Mouse (Mus musculus): ENCODE measurements around the gene Mcam. TPM values are rescaled to one million over a fixed set of nuclear protein-coding genes. Genes with fewer than 3 reads are reported as not detected.
A peak's percentile ranks its signal among the peaks of the same experiment; 100 is the strongest.

Mcam gene
- total and polyA plus RNA-seq, 2 experiments from 2014 or later, result 4.4 to 14.6 TPM

DNA sequence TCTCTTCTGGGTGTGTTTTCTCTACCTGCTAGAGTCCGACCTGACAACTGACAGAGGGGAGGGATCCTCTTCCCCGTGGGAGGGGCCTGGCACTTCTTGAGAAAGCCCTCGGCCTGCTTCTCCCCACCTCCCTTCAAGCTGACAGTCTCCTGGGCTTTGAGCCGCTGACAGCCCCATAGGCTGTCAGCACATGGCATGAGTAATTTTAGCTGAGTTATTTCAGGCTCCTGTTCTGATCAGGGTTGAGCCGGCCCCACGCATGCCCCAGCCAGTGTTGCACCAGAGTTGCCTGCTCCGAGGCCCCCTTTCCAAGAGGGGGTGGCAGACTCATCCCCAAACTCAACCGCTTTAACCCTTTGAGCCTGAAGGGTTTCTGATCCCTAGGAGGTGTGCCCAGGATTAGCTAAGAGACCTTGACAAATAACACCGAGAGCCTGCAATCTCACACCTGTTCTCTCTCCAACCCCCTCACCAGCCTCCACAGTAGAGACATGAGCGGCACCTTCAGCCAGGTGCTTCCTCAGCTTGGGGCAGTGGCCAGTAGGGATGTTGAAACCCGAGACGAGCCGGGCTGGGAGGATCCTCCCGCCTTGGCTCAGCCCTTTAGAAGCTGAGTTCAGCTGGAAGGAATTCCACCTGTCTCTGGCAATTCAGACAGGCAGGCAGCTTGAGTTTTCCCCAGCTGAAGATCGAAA lies 46.4 kb upstream of the Mcam start:
- Histone ChIP-seq H3K9ac (replicated peaks; ENCODE audit: low read length, poor library complexity, severe bottlenecking) (no peak overlapping the region), H3K27ac (ENCODE audit: low read depth, low read length) (no peak overlapping the region), H3K4me2 (ENCODE audit: low read depth, low read length, poor library complexity, severe bottlenecking) (no peak overlapping the region), H3K4me3 (ENCODE audit: low read depth, low read length) (no peak overlapping the region), H3K9me3 (ENCODE audit: low read length) (no peaks in the 10 kb centered on the region), H3K36me3 (ENCODE audit: insufficient read depth, low read length) (no peaks in the 10 kb centered on the region), H3K4me1 (ENCODE audit: insufficient read depth, low read length) (peaks cover 19% of the 10 kb centered on the region; the same call in 1 of the 2 replicates), H3K27me3 (ENCODE audit: insufficient read depth, low read length) (peaks cover 16% of the 10 kb centered on the region)
- no peak for TF ChIP-seq CTCF (IDR thresholded peaks at IDR 0.05)
- ATAC-seq (ENCODE audit: low FRiP score), result no peak
- no peak for DNase-seq (ENCODE audit: low spot score)
- WGBS, result 20% methylated on average over 15 of the region's 15 CpGs

DNA sequence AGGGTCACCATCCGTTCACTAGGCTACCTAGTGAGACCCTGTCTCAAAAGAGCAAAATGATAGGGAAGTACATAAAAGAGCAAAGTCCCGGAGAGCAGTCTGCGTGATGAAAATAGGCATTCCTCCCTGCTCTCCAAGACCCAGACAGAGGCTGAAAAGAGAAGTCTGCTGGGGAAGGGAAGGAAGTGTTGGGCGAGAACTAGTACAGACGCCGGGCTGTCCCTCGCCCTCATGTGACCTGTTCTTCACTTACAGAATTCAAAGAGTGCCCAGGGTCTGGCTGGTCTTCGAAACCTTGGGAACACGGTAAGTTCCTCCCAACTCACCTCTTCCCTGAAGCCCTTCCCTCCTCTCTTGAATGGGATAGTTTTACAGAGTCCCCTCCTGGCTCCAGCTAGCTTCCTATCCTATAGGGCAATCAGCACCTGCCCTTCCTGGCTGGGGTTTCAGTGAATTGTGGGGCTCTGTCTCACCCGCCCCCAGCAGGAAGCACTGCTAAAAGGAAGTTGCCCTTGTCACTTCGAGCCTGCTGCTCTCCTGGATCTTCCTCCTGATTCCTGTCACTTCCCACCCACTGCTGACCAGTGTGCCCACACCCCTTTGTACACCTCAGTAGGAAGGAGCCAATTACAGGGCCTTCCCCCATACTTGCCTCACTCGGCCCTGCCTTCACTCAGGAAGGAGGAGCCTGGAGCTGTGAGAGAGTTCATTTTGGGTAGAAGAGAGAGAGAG lies 45.2 kb upstream of the Mcam start:
- Histone ChIP-seq H3K27me3 (ENCODE audit: insufficient read depth, low read length) (peaks cover 11% of the 10 kb centered on the region), H3K4me2 (ENCODE audit: low read depth, low read length, poor library complexity, severe bottlenecking) (no peak overlapping the region), H3K9ac (replicated peaks; ENCODE audit: low read length, poor library complexity, severe bottlenecking) (no peak overlapping the region), H3K27ac (ENCODE audit: low read depth, low read length) (no peak overlapping the region), H3K4me1 (ENCODE audit: insufficient read depth, low read length) (peaks cover 13% of the 10 kb centered on the region; the same call in 1 of the 2 replicates), H3K36me3 (ENCODE audit: insufficient read depth, low read length) (no peaks in the 10 kb centered on the region), H3K9me3 (ENCODE audit: low read length) (no peaks in the 10 kb centered on the region), H3K4me3 (ENCODE audit: low read depth, low read length) (no peak overlapping the region)
- 75% methylated on average over 12 of the region's 12 CpGs for WGBS
- ATAC-seq (ENCODE audit: low FRiP score) (no peak), DNase-seq (ENCODE audit: low spot score) (no peak)
- TF ChIP-seq CTCF (IDR thresholded peaks at IDR 0.05), result no peak

DNA sequence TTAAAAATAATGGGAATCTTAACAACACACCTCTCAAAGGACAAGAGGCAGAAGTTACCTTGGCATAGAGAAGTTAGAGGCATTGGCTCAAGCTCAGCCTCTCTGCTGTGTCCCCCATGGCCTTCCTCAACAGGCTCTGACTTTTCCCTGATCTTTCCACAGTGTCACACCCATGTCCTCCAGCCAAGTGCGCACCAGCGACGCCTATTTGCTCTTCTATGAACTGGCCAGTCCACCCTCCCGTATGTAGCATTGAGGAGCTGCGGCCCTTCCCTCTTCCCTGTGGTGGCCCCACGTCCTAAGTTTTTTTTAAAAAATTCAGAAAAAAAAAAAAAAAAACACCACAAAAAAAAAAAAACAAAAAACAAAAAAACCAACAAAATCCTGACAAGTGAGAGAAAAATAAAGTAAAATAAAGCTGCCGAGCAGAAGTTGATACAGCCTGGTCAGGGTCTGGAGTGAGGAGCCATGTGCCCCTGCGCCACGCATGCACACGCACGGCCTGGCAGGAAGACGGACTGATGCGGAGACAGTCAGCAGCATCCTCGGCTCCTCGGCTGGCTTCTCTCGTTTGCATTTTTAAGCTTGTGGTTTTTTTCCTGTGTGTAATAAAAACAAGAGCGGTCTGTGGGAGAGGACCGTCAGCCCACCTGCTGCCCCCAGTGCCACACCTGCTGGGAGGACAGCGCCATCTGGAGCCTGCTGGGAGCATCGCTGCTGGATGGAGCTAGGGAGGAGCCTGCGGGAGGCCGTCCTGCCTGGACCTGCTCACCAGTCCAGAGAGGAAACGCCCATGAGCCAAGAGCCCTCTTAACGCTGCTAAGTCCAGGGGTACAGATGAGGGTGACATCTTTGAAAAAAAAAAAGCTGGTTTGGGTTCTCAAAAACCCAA lies 40.4 kb upstream of the Mcam start:
- H3K9me3 ChIP-seq (ENCODE audit: low read length), result no peaks in the 10 kb centered on the region
- H3K9ac ChIP-seq (replicated peaks; ENCODE audit: low read length, poor library complexity, severe bottlenecking), result no peak overlapping the region
- peak overlapping the region; percentile 18; the same call in 1 of the 2 replicates for H3K4me3 ChIP-seq (ENCODE audit: low read depth, low read length)
- H3K4me1 ChIP-seq (ENCODE audit: insufficient read depth, low read length), result peaks cover 6% of the 10 kb centered on the region; the same call in 1 of the 2 replicates
- H3K27me3 ChIP-seq (ENCODE audit: insufficient read depth, low read length), result no peaks in the 10 kb centered on the region; the same call in 1 of the 2 replicates
- TF ChIP-seq CTCF (IDR thresholded peaks at IDR 0.05), result peak; percentile 89
- H3K27ac ChIP-seq (ENCODE audit: low read depth, low read length), result no peak overlapping the region
- peak; percentile 53; the same call in 1 of the 2 replicates for ATAC-seq (ENCODE audit: low FRiP score)
- DNase-seq (ENCODE audit: low spot score), result peak; percentile 81
- WGBS, result 28% methylated on average over 24 of the region's 24 CpGs
- H3K36me3 ChIP-seq (ENCODE audit: insufficient read depth, low read length), result no peaks in the 10 kb centered on the region
- H3K4me2 ChIP-seq (ENCODE audit: low read depth, low read length, poor library complexity, severe bottlenecking), result peak overlapping the region; percentile 49

DNA sequence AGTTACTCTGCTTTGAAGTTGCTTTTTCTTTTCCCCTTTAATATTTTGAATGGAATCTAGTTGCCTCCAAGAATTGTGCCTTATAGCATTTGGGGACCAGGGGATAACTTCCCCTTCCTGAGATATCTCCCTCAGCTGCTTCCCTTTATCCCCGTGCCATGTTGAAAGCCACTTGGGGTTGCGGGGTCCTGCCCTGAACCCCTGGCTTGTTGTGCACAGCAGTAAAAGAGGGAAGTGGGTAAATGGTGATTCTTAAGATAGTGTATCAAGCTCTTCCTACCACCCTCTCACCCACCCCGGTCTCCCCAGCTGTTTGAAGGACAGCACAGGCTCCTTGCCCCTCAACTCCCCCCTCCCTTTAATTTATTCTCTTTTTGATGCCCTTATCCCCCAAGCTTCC lies 39.5 kb upstream of the Mcam start:
- Histone ChIP-seq H3K4me1 (ENCODE audit: insufficient read depth, low read length) (peaks cover 6% of the 10 kb centered on the region; the same call in 1 of the 2 replicates), H3K27ac (ENCODE audit: low read depth, low read length) (no peak overlapping the region), H3K9ac (replicated peaks; ENCODE audit: low read length, poor library complexity, severe bottlenecking) (no peak overlapping the region), H3K4me3 (ENCODE audit: low read depth, low read length) (no peak overlapping the region), H3K9me3 (ENCODE audit: low read length) (no peaks in the 10 kb centered on the region), H3K4me2 (ENCODE audit: low read depth, low read length, poor library complexity, severe bottlenecking) (no peak overlapping the region), H3K27me3 (ENCODE audit: insufficient read depth, low read length) (no peaks in the 10 kb centered on the region), H3K36me3 (ENCODE audit: insufficient read depth, low read length) (no peaks in the 10 kb centered on the region)
- DNase-seq (ENCODE audit: low spot score) (no peak), ATAC-seq (ENCODE audit: low FRiP score) (no peak)
- TF ChIP-seq CTCF (IDR thresholded peaks at IDR 0.05), result no peak
- WGBS, result 85% methylated on average over 3 of the region's 3 CpGs

DNA sequence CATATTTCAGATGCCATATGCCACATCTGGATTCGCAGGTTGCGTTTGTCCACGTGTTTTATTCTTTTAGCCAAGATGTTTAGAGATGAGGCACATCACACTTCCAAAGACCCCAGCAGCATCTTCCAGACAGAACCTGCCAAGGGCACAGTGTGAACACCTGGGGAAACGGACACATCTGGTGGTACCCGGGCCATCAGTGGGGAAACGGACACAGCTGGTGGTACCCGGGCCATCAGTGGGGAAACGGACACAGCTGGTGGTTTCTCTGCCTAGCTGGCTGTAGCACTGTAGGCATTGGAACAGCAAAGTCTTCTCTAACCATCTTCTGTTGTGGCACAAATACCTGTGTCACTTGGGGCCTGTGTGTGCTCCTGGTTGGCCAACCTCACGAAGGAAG lies 38.5 kb upstream of the Mcam start:
- ATAC-seq (ENCODE audit: low FRiP score), result no peak
- no peak overlapping the region for H3K4me3 ChIP-seq (ENCODE audit: low read depth, low read length)
- no peaks in the 10 kb centered on the region for H3K9me3 ChIP-seq (ENCODE audit: low read length)
- DNase-seq (ENCODE audit: low spot score), result no peak
- TF ChIP-seq CTCF (IDR thresholded peaks at IDR 0.05), result no peak
- H3K36me3 ChIP-seq (ENCODE audit: insufficient read depth, low read length), result no peaks in the 10 kb centered on the region
- H3K27me3 ChIP-seq (ENCODE audit: insufficient read depth, low read length), result no peaks in the 10 kb centered on the region
- 85% methylated on average over 9 of the region's 9 CpGs for WGBS
- peaks cover 6% of the 10 kb centered on the region; the same call in 1 of the 2 replicates for H3K4me1 ChIP-seq (ENCODE audit: insufficient read depth, low read length)
- H3K27ac ChIP-seq (ENCODE audit: low read depth, low read length), result no peak overlapping the region
- no peak overlapping the region for H3K9ac ChIP-seq (replicated peaks; ENCODE audit: low read length, poor library complexity, severe bottlenecking)
- no peak overlapping the region for H3K4me2 ChIP-seq (ENCODE audit: low read depth, low read length, poor library complexity, severe bottlenecking)

Measured in midbrain, postnatal 0 days (tissue).